Mouse (Mus musculus) urinary bladder, adult 18-20 months (tissue): ENCODE measurements around the gene Pgam2.
A peak's percentile ranks its signal among the peaks of the same experiment; 100 is the strongest.
"Not testable (repeated sequence)": the region's sequence is repeated elsewhere in the genome, so short reads cannot be mapped to it uniquely, and the experiment has no call there.

ENCODE experiments used
- DNase-seq, 2 experiments: peaks; one replicate each; pipeline ENCODE4 v3.0.0; 2022; ENCODE audit warnings: low spot score in 2 of 2, mixed read lengths in 2 of 2

The Pgam2 gene

DNA sequence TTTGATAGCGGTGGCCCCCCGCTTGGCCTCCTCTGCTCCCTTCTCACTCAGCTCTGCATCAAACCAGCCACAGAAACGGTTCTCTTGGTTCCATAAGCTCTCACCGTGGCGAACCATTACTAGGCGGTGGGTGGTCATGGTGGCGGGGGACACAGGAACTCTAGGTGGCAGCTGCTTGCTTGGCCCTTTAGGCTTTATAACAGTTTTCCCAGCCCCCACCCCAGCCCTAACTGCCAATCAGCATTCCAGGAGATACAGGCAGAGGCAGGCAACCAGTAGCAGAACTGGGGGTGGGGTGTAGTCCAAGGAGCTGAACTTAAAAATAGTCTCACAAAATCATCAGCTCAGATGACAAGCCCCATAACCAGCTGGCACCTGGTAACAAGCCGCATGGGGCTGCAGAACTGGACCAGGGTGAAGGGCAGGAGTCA is at the start of gene Pgam2:
TSS of gene Pgam2 (minus strand) at position 183 of the 431 bp plus-strand sequence.
- DNase-seq: no peak

DNA sequence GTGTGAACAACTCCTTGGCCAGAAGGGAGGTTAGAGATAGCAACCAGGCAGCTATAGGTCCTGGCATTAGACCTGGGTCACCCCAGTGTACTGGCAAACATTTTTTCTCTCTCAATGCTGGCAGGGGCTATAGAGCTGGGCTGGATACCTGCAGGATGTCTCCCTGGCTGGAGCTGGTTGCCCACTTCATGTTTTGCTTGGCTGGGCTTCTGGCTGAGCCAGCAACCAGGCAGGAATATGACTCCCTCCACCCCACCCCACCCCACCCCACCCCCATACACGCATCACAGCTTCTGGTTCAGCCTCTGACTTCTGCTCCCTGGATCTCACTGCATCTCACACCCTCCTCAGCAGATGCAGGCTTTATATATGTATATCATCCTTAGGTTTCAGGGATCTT is 48.8 kb upstream of the Pgam2 start:
- no peak for DNase-seq

- DNase-seq: no peak
Observed at GRCm38 (mm10) chr11:5851021-5851736, 47.6 kb upstream of the Pgam2 start.

- no peak for DNase-seq
Observed at GRCm38 (mm10) chr11:5850452-5850851, 46.9 kb upstream of the Pgam2 start.

GRCm38 (mm10) chr11:5849316-5849715 is 45.8 kb upstream of the Pgam2 start:
- DNase-seq: no peak

DNA sequence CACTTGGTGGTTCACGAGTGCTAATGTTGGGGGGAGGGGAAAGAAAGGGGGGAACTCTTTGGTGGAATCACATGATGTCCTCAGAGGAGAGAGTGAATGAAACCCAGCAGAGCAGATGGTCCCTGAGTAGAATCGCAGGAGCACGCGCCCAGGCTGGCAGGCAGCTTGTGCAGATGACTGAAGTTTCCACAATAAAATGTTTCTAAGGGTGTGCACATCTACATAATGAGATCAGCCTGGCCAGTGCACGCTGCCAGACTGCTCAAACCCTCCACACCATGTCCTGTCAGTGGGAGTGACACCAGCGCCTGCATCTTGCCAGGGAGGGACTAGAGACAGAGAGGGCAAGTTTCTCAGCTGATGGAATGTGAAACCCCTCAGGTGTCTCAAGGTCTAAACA is 45.2 kb upstream of the Pgam2 start:
- no peak for DNase-seq

DNA sequence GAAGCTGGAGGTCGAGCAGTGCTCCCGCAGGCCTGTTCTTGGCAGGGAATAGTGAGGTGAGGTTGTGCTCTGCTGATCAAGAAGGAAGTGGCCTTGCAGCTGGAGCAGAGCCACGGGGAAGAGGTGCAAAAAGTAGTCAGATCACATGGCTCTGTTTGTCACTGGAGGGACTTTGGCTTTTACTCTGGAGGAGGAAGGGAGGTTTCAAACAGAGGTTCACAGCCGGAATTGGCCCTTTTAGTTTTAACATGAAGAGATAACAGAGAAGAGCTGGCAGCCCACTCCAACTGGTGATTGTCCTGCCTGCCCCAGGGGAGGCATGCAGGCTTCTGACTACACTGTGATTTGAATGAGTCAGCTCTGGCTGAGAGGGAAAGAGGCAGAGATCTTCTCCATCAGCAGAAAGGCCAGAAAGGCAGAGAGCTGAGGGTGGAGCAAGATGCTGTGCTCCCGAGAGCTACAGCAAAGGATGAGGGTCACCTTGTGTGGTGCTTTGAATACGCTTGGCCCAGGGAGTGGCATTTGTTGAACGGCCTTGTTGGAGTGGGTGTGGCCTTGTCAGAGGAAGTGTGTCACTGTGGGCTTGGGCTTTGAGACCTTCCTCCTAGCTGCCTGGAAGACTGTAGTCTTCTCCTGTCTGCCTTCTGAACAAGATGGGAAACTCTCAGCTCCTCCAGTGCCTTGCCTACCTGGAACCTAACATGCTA is 43.3 kb upstream of the Pgam2 start:
- DNase-seq: peak; percentile 21 to 55

DNA sequence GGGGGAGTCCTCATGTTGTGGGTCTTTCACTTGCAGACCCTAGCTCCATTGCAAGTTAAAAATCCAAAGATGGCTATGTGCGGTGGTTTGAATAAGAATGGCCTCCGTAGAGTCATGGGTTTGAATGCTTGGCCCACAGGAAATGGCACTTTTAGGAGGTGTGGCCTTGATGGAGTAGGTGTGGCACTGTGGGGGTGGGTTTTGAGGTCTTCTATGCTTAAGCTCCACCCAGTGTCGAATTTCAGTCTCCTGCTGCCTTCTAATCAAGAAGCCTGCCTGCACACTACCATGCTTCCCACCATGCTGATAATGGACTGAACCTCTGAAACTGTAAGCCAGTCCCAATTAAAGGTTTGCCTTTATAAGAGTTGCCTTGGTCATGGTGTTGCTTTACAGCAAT is 39.6 kb upstream of the Pgam2 start:
- no peak for DNase-seq

- DNase-seq: no peak
Observed at GRCm38 (mm10) chr11:5841751-5842150, 38.2 kb upstream of the Pgam2 start.

DNA sequence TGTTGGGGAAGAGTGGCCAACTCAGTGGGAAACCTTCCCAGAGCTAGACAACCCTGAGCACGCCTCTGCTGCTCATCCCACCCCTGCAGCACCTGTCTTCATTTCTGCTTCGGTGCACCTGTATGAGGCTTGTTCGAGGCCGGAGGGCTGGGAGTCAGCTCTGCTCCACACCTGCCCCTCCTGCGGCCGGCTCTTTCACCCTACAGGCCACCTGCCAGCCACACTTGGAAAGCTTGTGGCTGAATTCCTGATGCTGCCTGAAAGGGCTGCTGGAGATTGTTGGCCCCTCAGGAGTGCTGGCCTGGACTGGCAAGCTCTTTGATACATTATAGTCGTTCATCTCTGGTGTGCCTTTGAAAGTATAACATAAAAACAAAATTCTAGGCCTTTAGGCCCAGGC is 36.8 kb upstream of the Pgam2 start:
- DNase-seq: no peak

GRCm38 (mm10) chr11:5837251-5838246 is 34.0 kb upstream of the Pgam2 start, which contains the start of gene Polm:
Gene Polm, minus strand, starts transcription at chr11:5838016.
- peak; percentile 87 to 92 for DNase-seq

- no peak for DNase-seq
Observed at GRCm38 (mm10) chr11:5836126-5836525, 32.6 kb upstream of the Pgam2 start.

DNA sequence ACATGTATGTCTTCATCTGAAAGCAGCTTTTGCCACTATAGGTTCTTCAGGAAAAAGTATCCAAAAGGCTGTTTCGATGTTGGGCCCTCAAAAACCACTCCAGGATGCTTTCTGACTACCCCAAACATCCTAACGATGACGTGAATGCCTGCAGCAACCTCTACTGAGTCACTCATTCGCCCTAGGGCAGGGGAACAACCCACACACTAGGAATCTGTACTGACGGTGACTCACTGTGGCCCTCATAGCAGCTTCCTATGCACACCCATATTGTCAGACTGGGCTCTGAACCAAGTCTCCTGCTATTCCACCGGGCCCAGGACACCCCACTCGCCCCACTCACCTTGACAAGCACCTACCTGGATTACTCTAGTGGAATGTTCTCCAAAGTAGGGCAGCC is 31.5 kb upstream of the Pgam2 start:
- DNase-seq: no peak

DNA sequence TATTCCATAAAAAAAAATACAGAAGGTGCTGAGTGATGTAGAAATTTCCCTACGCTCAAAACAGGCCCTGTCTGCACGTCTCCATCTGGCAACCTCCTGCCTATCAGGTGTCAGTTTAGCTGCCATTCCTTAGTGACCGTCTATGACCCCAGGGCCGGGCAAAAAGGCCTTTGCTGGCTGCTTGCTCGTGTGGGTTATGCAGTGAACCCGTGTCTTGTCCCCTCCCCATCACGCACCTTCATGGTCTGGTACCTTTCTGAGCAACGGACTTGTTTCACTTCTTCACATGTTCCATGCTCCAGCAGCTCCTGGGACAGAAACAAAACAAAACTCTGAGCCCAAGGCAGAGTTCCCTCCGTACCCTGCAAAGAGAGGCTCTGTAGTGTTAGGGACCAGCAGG is 31.0 kb upstream of the Pgam2 start:
- no peak for DNase-seq

- DNase-seq: no peak
Observed at GRCm38 (mm10) chr11:5829327-5829726, 25.8 kb upstream of the Pgam2 start.

DNA sequence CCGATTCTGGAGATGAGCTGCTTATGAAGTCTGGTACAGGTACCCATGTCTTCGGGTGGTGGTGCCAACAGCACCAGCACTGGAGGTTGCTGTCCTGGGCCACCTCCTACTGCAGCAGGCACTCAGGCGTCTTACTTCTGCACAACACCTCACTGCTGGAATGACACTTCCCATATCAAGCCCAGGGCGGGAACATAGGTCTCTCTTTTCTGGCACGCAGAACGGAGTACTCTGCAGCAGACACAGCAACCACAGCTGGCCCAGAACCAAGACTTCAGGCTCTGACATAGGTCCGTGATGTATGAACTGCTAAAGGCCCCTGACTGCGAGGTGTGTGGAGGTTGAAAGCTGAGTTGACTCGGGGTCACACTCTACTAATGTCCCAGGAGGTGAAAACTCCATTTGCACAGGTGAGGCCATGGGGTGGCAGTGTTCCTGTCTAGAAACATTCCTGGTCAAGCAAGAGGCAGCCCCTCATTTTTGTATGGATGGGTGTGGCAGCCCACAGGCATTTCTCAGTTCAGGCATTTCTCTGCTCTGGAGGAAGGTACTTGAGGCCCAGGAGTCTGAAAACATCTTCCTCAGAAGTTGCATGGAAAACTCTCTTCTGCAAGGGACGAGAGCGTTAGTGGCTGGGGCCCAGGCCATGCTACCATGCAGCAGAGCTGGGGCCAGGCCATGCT is 25.1 kb upstream of the Pgam2 start:
- DNase-seq: no peak

- DNase-seq: no peak
Observed at GRCm38 (mm10) chr11:5827931-5828330, 24.4 kb upstream of the Pgam2 start.

- DNase-seq: no peak
Observed at GRCm38 (mm10) chr11:5825432-5825831, 21.9 kb upstream of the Pgam2 start.

DNA sequence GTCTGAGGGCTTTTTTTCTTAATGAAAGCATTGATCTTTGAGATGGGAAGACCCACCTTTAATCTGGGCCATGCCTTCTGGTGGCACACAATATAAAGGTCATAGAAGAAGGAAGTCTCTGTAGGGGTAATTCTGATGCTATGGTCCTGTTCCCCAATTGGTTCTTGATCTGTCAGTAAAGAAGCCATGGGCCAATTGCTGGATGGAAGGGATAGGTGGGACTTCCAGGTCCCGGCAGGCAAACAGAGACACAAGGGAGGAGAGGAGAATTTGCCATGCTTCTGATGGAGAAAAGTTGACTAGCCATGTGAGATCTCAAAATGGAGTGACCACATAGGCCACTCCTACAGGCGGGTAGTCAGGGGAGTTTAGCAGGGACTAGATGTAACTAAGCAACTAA is 15.7 kb upstream of the Pgam2 start:
- DNase-seq: no peak

- DNase-seq: no peak
Observed at GRCm38 (mm10) chr11:5813381-5813780, 9.8 kb upstream of the Pgam2 start.

DNA sequence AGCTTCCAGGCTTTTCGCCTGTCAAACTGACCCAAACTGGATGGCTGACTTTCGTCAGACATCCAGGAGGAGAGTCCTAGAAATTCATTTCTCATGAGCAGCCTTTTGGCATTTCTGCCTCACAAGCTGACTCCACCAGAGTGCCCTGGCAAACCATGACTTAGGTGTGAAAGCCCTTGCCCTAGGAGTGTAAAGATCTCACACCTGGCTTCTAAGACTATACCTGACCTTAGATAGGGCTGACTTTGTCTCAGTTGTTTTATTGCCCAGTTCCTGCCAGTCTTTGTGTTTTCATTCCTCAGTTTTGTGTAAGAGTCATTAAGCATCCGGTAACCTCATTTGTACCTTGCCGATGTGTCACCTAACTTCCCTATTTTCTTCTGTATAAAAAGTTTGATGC is 6.0 kb upstream of the Pgam2 start:
- not testable (repeated sequence) for DNase-seq
